Mouse (Mus musculus): ENCODE results near the gene Tcirg1. TPM values are rescaled to one million over a fixed set of nuclear protein-coding genes. Genes with fewer than 3 reads are reported as not detected.

Tcirg1 gene
- 56.8 and 60.5 TPM in 2 replicates for polyA plus RNA-seq (2015; fragmentation: Nextera tagmentation; extraction: Ambion mirVana)

DNA sequence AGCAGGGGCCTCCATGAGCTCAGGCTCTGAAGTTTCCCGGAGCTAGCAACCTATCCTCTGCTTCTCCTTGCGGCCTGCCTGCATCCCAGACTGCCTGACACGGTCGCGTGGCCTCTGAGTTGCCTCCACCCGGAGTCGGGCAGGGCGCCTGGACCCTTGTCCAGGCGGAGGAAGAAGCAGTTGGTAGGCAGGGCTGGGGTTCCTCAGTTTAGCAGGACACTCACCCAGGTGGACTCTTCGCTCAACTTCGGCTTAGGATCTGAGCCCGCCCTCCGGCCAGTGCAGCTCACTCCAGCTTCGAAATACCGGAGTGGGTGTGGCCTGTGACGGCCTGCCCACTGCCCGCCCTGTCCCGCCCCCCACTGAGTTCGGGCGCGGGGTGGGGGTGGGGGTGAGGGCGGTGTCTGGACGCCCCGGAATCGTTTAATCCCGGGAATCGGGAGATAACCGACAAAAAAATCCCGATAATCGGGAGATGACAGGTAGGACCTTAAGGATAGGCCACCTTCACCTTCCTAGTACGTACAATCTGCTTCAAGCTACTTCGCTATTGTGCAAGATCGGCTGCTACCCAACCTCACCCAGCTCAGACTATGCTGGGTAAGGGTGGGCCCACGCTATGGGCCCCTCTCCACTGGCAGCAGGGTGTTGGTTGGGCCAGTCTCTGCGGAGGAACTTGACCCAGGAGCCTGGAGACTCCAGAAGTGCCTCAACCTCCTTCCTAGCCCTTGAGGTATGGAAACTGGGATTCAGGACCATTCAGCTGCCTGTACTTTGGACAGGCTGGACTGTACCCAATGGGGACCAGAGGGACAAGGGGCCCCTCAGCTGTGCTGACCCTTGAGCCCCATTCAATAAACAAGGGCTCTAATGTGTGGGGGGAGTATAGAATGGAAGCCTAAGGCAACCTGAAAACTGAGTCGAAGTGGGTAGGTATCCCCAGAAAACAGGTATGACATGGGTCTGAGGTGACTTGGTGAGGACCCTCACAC, at the start of gene Tcirg1:
TSS of gene Tcirg1 (minus strand) at position 339 of the 992 bp plus-strand sequence.
- no peaks in the 10 kb centered on the region for H3K9me3 ChIP-seq (ENCODE audit: control insufficient read depth, low read length)
- H3K36me3 ChIP-seq (ENCODE audit: control insufficient read depth, insufficient read depth, low read length), result peaks cover 37% of the 10 kb centered on the region
- peak within 1 kb of the TSS; percentile 83 for H3K4me3 ChIP-seq (ENCODE audit: low read length)
- H3K27me3 ChIP-seq (ENCODE audit: control insufficient read depth, insufficient read depth, low read depth, low read length), result no peaks in the 10 kb centered on the region
- H3K4me1 ChIP-seq (replicated peaks; ENCODE audit: control insufficient read depth, insufficient read depth, low read length), result peaks cover 43% of the 10 kb centered on the region
- peak within 1 kb of the TSS; percentile 97 for H3K27ac ChIP-seq (ENCODE audit: low read length)
- WGBS, result 3% methylated on average over 35 of the region's 36 CpGs
- peak within 1 kb of the TSS; percentile 85 for H3K9ac ChIP-seq (ENCODE audit: low read length)
- peak; percentile 91 for ATAC-seq (ENCODE audit: low read depth)
- peak within 1 kb of the TSS; percentile 88 for H3K4me2 ChIP-seq (ENCODE audit: low read depth, low read length)

DNA sequence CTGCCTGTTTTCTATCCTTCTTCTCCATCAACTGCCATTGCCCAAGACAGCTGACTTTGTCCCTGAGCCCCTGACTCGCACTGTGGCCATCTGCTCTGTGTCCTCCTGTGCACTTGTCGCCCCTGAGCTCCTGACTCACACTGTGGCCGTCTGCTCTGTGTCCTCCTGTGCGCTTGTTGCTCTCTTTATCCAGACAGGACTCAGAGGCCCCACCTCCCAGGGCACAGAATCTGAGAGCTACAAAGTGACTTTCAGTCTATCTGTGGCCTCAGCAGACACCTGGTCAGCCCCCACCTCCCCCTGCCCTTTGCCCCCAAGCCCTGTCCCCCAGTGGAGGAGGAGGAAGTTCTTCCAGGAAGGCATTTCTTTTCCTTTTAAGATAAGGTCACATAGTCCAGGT, 48.9 kb upstream of the Tcirg1 start:
- Histone ChIP-seq H3K36me3 (ENCODE audit: control insufficient read depth, insufficient read depth, low read length) (no peaks in the 10 kb centered on the region), H3K9me3 (ENCODE audit: control insufficient read depth, low read length) (no peaks in the 10 kb centered on the region), H3K9ac (ENCODE audit: low read length) (no peak overlapping the region), H3K4me2 (ENCODE audit: low read depth, low read length) (no peak overlapping the region), H3K27me3 (ENCODE audit: control insufficient read depth, insufficient read depth, low read depth, low read length) (no peaks in the 10 kb centered on the region), H3K4me1 (replicated peaks; ENCODE audit: control insufficient read depth, insufficient read depth, low read length) (no peaks in the 10 kb centered on the region), H3K27ac (ENCODE audit: low read length) (no peak overlapping the region), H3K4me3 (ENCODE audit: low read length) (no peak overlapping the region)
- whole genome bisulfite sequencing, result 45% methylated on average over 4 of the region's 4 CpGs
- ATAC-seq (ENCODE audit: low read depth), result no peak

- Histone ChIP-seq H3K27me3 (ENCODE audit: control insufficient read depth, insufficient read depth, low read depth, low read length) (no peaks in the 10 kb centered on the region), H3K4me2 (ENCODE audit: low read depth, low read length) (no peak overlapping the region), H3K27ac (ENCODE audit: low read length) (no peak overlapping the region), H3K36me3 (ENCODE audit: control insufficient read depth, insufficient read depth, low read length) (no peaks in the 10 kb centered on the region), H3K4me1 (replicated peaks; ENCODE audit: control insufficient read depth, insufficient read depth, low read length) (no peaks in the 10 kb centered on the region), H3K4me3 (ENCODE audit: low read length) (no peak overlapping the region), H3K9me3 (ENCODE audit: control insufficient read depth, low read length) (no peaks in the 10 kb centered on the region), H3K9ac (ENCODE audit: low read length) (no peak overlapping the region)
- WGBS, result 66% methylated on average over 3 of the region's 3 CpGs
- no peak for ATAC-seq (ENCODE audit: low read depth)
These were observed 48.1 kb upstream of the Tcirg1 start for GRCm38 (mm10) chr19:3955033-3955432.

- no peak overlapping the region for H3K27ac ChIP-seq (ENCODE audit: low read length)
- H3K9ac ChIP-seq (ENCODE audit: low read length), result no peak overlapping the region
- H3K4me3 ChIP-seq (ENCODE audit: low read length), result no peak overlapping the region
- no peaks in the 10 kb centered on the region for H3K9me3 ChIP-seq (ENCODE audit: control insufficient read depth, low read length)
- H3K4me2 ChIP-seq (ENCODE audit: low read depth, low read length), result no peak overlapping the region
- H3K4me1 ChIP-seq (replicated peaks; ENCODE audit: control insufficient read depth, insufficient read depth, low read length), result no peaks in the 10 kb centered on the region
- WGBS, result 20% methylated on average over 1 of the region's 1 CpGs
- no peaks in the 10 kb centered on the region for H3K27me3 ChIP-seq (ENCODE audit: control insufficient read depth, insufficient read depth, low read depth, low read length)
- no peak for ATAC-seq (ENCODE audit: low read depth)
- H3K36me3 ChIP-seq (ENCODE audit: control insufficient read depth, insufficient read depth, low read length), result no peaks in the 10 kb centered on the region
These were observed 45.2 kb upstream of the Tcirg1 start for GRCm38 (mm10) chr19:3952099-3952498.

GRCm38 (mm10) chr19:3951461-3951860, 44.5 kb upstream of the Tcirg1 start:
- H3K36me3 ChIP-seq (ENCODE audit: control insufficient read depth, insufficient read depth, low read length), result no peaks in the 10 kb centered on the region
- no peak overlapping the region for H3K9ac ChIP-seq (ENCODE audit: low read length)
- no peak overlapping the region for H3K4me3 ChIP-seq (ENCODE audit: low read length)
- no peaks in the 10 kb centered on the region for H3K9me3 ChIP-seq (ENCODE audit: control insufficient read depth, low read length)
- peak overlapping the region; percentile 36; the same call in 1 of the 2 replicates for H3K27ac ChIP-seq (ENCODE audit: low read length)
- ATAC-seq (ENCODE audit: low read depth), result no peak
- no peaks in the 10 kb centered on the region for H3K4me1 ChIP-seq (replicated peaks; ENCODE audit: control insufficient read depth, insufficient read depth, low read length)
- no peak overlapping the region for H3K4me2 ChIP-seq (ENCODE audit: low read depth, low read length)
- no peaks in the 10 kb centered on the region for H3K27me3 ChIP-seq (ENCODE audit: control insufficient read depth, insufficient read depth, low read depth, low read length)

- 74% methylated on average over 3 of the region's 3 CpGs for WGBS
- ATAC-seq (ENCODE audit: low read depth), result no peak
- H3K9me3 ChIP-seq (ENCODE audit: control insufficient read depth, low read length), result no peaks in the 10 kb centered on the region
- H3K36me3 ChIP-seq (ENCODE audit: control insufficient read depth, insufficient read depth, low read length), result no peaks in the 10 kb centered on the region
- no peak overlapping the region for H3K27ac ChIP-seq (ENCODE audit: low read length)
- H3K27me3 ChIP-seq (ENCODE audit: control insufficient read depth, insufficient read depth, low read depth, low read length), result no peaks in the 10 kb centered on the region
- no peaks in the 10 kb centered on the region for H3K4me1 ChIP-seq (replicated peaks; ENCODE audit: control insufficient read depth, insufficient read depth, low read length)
- no peak overlapping the region for H3K9ac ChIP-seq (ENCODE audit: low read length)
- no peak overlapping the region for H3K4me3 ChIP-seq (ENCODE audit: low read length)
- no peak overlapping the region for H3K4me2 ChIP-seq (ENCODE audit: low read depth, low read length)
These were observed 43.4 kb upstream of the Tcirg1 start for GRCm38 (mm10) chr19:3950331-3950730.

GRCm38 (mm10) chr19:3948546-3948945, 41.6 kb upstream of the Tcirg1 start:
- no peak for ATAC-seq (ENCODE audit: low read depth)
- no peaks in the 10 kb centered on the region for H3K4me1 ChIP-seq (replicated peaks; ENCODE audit: control insufficient read depth, insufficient read depth, low read length)
- no peaks in the 10 kb centered on the region for H3K27me3 ChIP-seq (ENCODE audit: control insufficient read depth, insufficient read depth, low read depth, low read length)
- no peaks in the 10 kb centered on the region for H3K36me3 ChIP-seq (ENCODE audit: control insufficient read depth, insufficient read depth, low read length)
- no peak overlapping the region for H3K4me2 ChIP-seq (ENCODE audit: low read depth, low read length)
- no peaks in the 10 kb centered on the region for H3K9me3 ChIP-seq (ENCODE audit: control insufficient read depth, low read length)
- no peak overlapping the region for H3K4me3 ChIP-seq (ENCODE audit: low read length)
- no peak overlapping the region for H3K9ac ChIP-seq (ENCODE audit: low read length)
- 69% methylated on average over 14 of the region's 14 CpGs for WGBS
- H3K27ac ChIP-seq (ENCODE audit: low read length), result no peak overlapping the region

- Histone ChIP-seq H3K4me1 (replicated peaks; ENCODE audit: control insufficient read depth, insufficient read depth, low read length) (0 out of 2 replicates have a peak, but pooled peaks cover 3% of the 10 kb centered on the region), H3K9ac (ENCODE audit: low read length) (no peak overlapping the region), H3K27me3 (ENCODE audit: control insufficient read depth, insufficient read depth, low read depth, low read length) (no peaks in the 10 kb centered on the region), H3K36me3 (ENCODE audit: control insufficient read depth, insufficient read depth, low read length) (no peaks in the 10 kb centered on the region), H3K9me3 (ENCODE audit: control insufficient read depth, low read length) (no peaks in the 10 kb centered on the region), H3K4me2 (ENCODE audit: low read depth, low read length) (no peak overlapping the region), H3K4me3 (ENCODE audit: low read length) (no peak overlapping the region), H3K27ac (ENCODE audit: low read length) (no peak overlapping the region)
- ATAC-seq (ENCODE audit: low read depth), result no peak
- 73% methylated on average over 3 of the region's 3 CpGs for WGBS
These were observed 40.9 kb upstream of the Tcirg1 start for GRCm38 (mm10) chr19:3947813-3948212.

DNA sequence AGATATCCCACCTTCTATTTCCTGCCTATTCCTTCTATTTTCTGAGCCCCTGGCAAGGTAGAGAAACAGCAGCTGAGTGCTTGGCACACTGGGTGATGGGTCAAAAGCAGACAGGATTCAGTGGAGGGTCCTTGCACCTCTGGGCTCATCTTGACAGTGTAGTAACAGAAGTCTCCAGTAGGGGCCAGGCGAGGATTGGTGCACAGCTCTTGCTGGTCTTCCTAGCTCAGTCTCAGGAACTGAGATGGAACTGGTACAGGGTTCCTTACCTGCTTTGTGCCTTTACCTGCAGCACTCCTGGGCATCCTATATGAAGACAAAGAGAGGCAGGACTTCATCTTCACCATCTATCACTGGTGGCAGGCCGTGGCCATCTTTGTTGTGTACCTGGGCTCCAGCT, 39.8 kb upstream of the Tcirg1 start:
- WGBS, result 17% methylated on average over 2 of the region's 2 CpGs
- no peak overlapping the region for H3K27ac ChIP-seq (ENCODE audit: low read length)
- H3K36me3 ChIP-seq (ENCODE audit: control insufficient read depth, insufficient read depth, low read length), result no peaks in the 10 kb centered on the region
- 0 out of 2 replicates have a peak, but pooled peaks cover 3% of the 10 kb centered on the region for H3K4me1 ChIP-seq (replicated peaks; ENCODE audit: control insufficient read depth, insufficient read depth, low read length)
- ATAC-seq (ENCODE audit: low read depth), result peak; percentile 73; the same call in 1 of the 2 replicates
- H3K4me3 ChIP-seq (ENCODE audit: low read length), result no peak overlapping the region
- no peaks in the 10 kb centered on the region for H3K9me3 ChIP-seq (ENCODE audit: control insufficient read depth, low read length)
- H3K9ac ChIP-seq (ENCODE audit: low read length), result no peak overlapping the region
- H3K27me3 ChIP-seq (ENCODE audit: control insufficient read depth, insufficient read depth, low read depth, low read length), result no peaks in the 10 kb centered on the region
- no peak overlapping the region for H3K4me2 ChIP-seq (ENCODE audit: low read depth, low read length)

All from lung, embryonic 16.5 days (tissue).